Mouse (Mus musculus): ENCODE measurements at regions not wholly inside any gene's neighbourhood (a gene's known extent, or its start where the extent isn't known, plus 50 kb on each side); places are given as distances from the start of the nearest gene placed in this dataset.

DNA sequence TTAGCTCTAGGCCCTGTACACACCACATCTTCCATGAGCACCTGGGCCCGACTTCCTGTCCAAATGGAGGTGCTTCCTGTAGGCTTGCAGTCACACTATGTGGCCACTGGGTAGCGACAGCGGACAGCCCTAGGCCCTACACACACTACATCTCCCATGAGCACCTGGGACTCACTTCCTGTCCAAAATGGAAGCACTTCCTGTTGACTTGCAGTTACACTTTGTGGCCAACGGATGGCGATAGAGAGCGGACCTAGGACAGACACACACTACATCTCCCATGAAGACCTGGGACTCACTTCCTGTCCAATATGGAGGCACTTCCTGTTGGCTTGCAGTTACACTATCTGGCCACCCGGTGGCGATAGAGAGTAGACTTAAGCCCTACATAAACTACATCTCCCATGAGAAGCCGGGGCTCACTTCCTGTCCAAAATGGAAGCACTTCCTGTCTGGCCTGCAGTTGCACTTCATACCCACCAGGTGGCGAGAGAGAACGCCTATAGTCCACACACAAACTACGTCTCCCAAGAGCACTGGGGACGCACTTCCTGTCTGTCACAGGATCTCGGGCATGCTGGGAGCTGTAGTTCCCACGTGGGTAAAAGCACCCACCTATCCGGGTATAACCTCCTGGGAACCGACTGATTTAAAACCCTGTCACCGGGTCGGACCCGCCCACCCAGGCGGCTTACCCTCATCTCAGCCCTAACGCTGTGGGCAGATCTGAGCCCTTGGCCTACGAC lies 96.1 kb upstream of the Rab39b start:
- Histone ChIP-seq H3K4me2 (ENCODE audit: low read depth, low read length, poor library complexity, severe bottlenecking) (peak overlapping the region; percentile 38), H3K36me3 (ENCODE audit: insufficient read depth, low read length) (no peaks in the 10 kb centered on the region), H3K27ac (ENCODE audit: low read depth, low read length) (no peak overlapping the region), H3K4me3 (ENCODE audit: low read depth, low read length) (peak overlapping the region; percentile 28), H3K4me1 (ENCODE audit: insufficient read depth, low read length) (no peaks in the 10 kb centered on the region), H3K27me3 (ENCODE audit: insufficient read depth, low read length) (no peaks in the 10 kb centered on the region), H3K9me3 (ENCODE audit: low read length) (0 out of 2 replicates have a peak, but pooled peaks cover 2% of the 10 kb centered on the region), H3K9ac (replicated peaks; ENCODE audit: low read length, poor library complexity, severe bottlenecking) (no peak overlapping the region)
- DNase-seq (ENCODE audit: low spot score) (peak; percentile 98), ATAC-seq (ENCODE audit: low FRiP score) (peak; percentile 98)
- 14% methylated on average over 23 of the region's 23 CpGs for WGBS
- TF ChIP-seq CTCF (IDR thresholded peaks at IDR 0.05): peak; percentile 81

DNA sequence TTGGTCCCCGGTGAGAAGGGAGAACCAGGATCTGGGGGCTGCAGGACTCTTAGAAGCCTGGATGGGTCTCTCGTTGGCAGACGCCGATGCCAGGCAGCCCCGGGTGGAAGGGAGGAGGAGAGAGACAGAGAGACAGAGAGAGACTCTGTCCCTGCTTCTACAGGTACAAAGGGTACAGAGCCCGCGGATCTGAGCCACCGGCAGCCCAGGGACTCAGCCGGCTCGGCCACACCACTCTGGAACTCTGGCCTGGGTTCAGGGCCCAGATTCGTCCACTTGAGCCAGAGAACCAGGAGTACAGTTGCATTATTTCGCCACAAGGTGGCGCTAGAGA lies 95.5 kb upstream of the Rab39b start:
- Histone ChIP-seq H3K27ac (ENCODE audit: low read depth, low read length) (no peak overlapping the region), H3K9me3 (ENCODE audit: low read length) (0 out of 2 replicates have a peak, but pooled peaks cover 2% of the 10 kb centered on the region), H3K27me3 (ENCODE audit: insufficient read depth, low read length) (no peaks in the 10 kb centered on the region), H3K4me1 (ENCODE audit: insufficient read depth, low read length) (no peaks in the 10 kb centered on the region), H3K9ac (replicated peaks; ENCODE audit: low read length, poor library complexity, severe bottlenecking) (peak overlapping the region; percentile 44), H3K36me3 (ENCODE audit: insufficient read depth, low read length) (no peaks in the 10 kb centered on the region), H3K4me2 (ENCODE audit: low read depth, low read length, poor library complexity, severe bottlenecking) (peak overlapping the region; percentile 38), H3K4me3 (ENCODE audit: low read depth, low read length) (peak overlapping the region; percentile 25)
- no peak for ATAC-seq (ENCODE audit: low FRiP score)
- DNase-seq (ENCODE audit: low spot score): no peak
- TF ChIP-seq CTCF (IDR thresholded peaks at IDR 0.05): no peak
- 47% methylated on average over 11 of the region's 13 CpGs for WGBS

- H3K4me3 ChIP-seq (ENCODE audit: low read depth, low read length): peak overlapping the region; percentile 25
- 0 out of 2 replicates have a peak, but pooled peaks cover 2% of the 10 kb centered on the region for H3K9me3 ChIP-seq (ENCODE audit: low read length)
- no peaks in the 10 kb centered on the region for H3K4me1 ChIP-seq (ENCODE audit: insufficient read depth, low read length)
- DNase-seq (ENCODE audit: low spot score): no peak
- no peaks in the 10 kb centered on the region for H3K36me3 ChIP-seq (ENCODE audit: insufficient read depth, low read length)
- no peak for ATAC-seq (ENCODE audit: low FRiP score)
- H3K27me3 ChIP-seq (ENCODE audit: insufficient read depth, low read length): no peaks in the 10 kb centered on the region
- peak overlapping the region; percentile 38 for H3K4me2 ChIP-seq (ENCODE audit: low read depth, low read length, poor library complexity, severe bottlenecking)
- 77% methylated on average over 12 of the region's 13 CpGs for WGBS
- H3K27ac ChIP-seq (ENCODE audit: low read depth, low read length): no peak overlapping the region
- H3K9ac ChIP-seq (replicated peaks; ENCODE audit: low read length, poor library complexity, severe bottlenecking): peak overlapping the region; percentile 44
- no peak for TF ChIP-seq CTCF (IDR thresholded peaks at IDR 0.05)
These were observed 94.9 kb upstream of the Rab39b start for GRCm38 (mm10) chrX:75672976-75673375.

DNA sequence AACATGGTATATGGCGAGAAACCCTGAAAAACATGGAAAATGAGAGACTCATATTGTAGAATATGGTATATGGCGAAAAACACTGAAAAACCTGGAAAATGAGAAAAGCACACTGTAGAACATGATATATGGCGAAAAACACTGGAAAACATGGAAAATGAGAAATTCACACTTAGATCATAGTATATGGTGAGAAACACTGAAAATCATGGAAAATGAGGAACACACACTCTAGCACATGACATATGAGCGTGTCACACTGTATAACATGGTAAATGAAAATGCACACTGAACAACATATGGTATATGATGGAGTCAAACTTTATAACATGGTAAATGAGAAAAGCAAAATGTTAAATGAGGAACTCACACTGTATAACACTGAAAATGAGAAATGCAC lies 89.6 kb upstream of the Rab39b start:
- no peak for ATAC-seq (ENCODE audit: low FRiP score)
- no peak overlapping the region for H3K4me3 ChIP-seq (ENCODE audit: low read depth, low read length)
- H3K4me2 ChIP-seq (ENCODE audit: low read depth, low read length, poor library complexity, severe bottlenecking): no peak overlapping the region
- H3K27ac ChIP-seq (ENCODE audit: low read depth, low read length): no peak overlapping the region
- no peak for TF ChIP-seq CTCF (IDR thresholded peaks at IDR 0.05)
- H3K36me3 ChIP-seq (ENCODE audit: insufficient read depth, low read length): no peaks in the 10 kb centered on the region
- H3K4me1 ChIP-seq (ENCODE audit: insufficient read depth, low read length): no peaks in the 10 kb centered on the region
- H3K27me3 ChIP-seq (ENCODE audit: insufficient read depth, low read length): no peaks in the 10 kb centered on the region
- 0 out of 2 replicates have a peak, but pooled peaks cover 2% of the 10 kb centered on the region for H3K9me3 ChIP-seq (ENCODE audit: low read length)
- H3K9ac ChIP-seq (replicated peaks; ENCODE audit: low read length, poor library complexity, severe bottlenecking): no peak overlapping the region
- DNase-seq (ENCODE audit: low spot score): no peak
- WGBS: 93% methylated on average over 4 of the region's 4 CpGs

GRCm38 (mm10) chrX:75643402-75643801 lies 65.4 kb upstream of the Rab39b start:
- Histone ChIP-seq H3K4me2 (ENCODE audit: low read depth, low read length, poor library complexity, severe bottlenecking) (no peak overlapping the region), H3K27ac (ENCODE audit: low read depth, low read length) (no peak overlapping the region), H3K9me3 (ENCODE audit: low read length) (no peaks in the 10 kb centered on the region), H3K4me1 (ENCODE audit: insufficient read depth, low read length) (no peaks in the 10 kb centered on the region), H3K36me3 (ENCODE audit: insufficient read depth, low read length) (no peaks in the 10 kb centered on the region), H3K9ac (replicated peaks; ENCODE audit: low read length, poor library complexity, severe bottlenecking) (no peak overlapping the region), H3K4me3 (ENCODE audit: low read depth, low read length) (no peak overlapping the region), H3K27me3 (ENCODE audit: insufficient read depth, low read length) (no peaks in the 10 kb centered on the region)
- 92% methylated on average over 7 of the region's 7 CpGs for WGBS
- DNase-seq (ENCODE audit: low spot score) (no peak), ATAC-seq (ENCODE audit: low FRiP score) (no peak)
- no peak for TF ChIP-seq CTCF (IDR thresholded peaks at IDR 0.05)

Measured in midbrain, postnatal 0 days (tissue).